Mouse (Mus musculus): ENCODE measurements around the gene Prok2. TPM values are rescaled to one million over a fixed set of nuclear protein-coding genes. Genes with fewer than 3 reads are reported as not detected.

The Prok2 gene
- total RNA-seq, 2 experiments from 2014 or later, result not detected

GRCm38 (mm10) chr6:99692916-99693841 is 33.0 kb downstream of the Prok2 start:
- DNase-seq (ENCODE audit: low spot score), result no peak

GRCm38 (mm10) chr6:99692206-99692915 is 33.8 kb downstream of the Prok2 start, which contains the start of gene Gpr27:
Gpr27 (plus strand) TSS chr6:99692679.
- no peak for DNase-seq (ENCODE audit: low spot score)

GRCm38 (mm10) chr6:99691666-99692205 is 34.5 kb downstream of the Prok2 start:
- no peak for DNase-seq (ENCODE audit: low spot score)

GRCm38 (mm10) chr6:99688513-99688912 is 37.7 kb downstream of the Prok2 start:
- DNase-seq (ENCODE audit: low spot score), result no peak

GRCm38 (mm10) chr6:99684899-99685298 is 41.3 kb downstream of the Prok2 start:
- no peak for DNase-seq (ENCODE audit: low spot score)

GRCm38 (mm10) chr6:99683974-99684373 is 42.2 kb downstream of the Prok2 start:
- DNase-seq (ENCODE audit: low spot score), result no peak

GRCm38 (mm10) chr6:99678108-99678507 is 48.1 kb downstream of the Prok2 start:
- DNase-seq (ENCODE audit: low spot score), result no peak

GRCm38 (mm10) chr6:99677325-99677724 is 48.9 kb downstream of the Prok2 start:
- no peak for DNase-seq (ENCODE audit: low spot score)

- no peak for DNase-seq (ENCODE audit: low spot score)
Observed at GRCm38 (mm10) chr6:99674482-99674881, 51.7 kb downstream of the Prok2 start.

GRCm38 (mm10) chr6:99671768-99672167 is 54.4 kb downstream of the Prok2 start:
- no peak for DNase-seq (ENCODE audit: low spot score)

GRCm38 (mm10) chr6:99670481-99671119 is 55.6 kb downstream of the Prok2 start:
- DNase-seq (ENCODE audit: low spot score), result peak; percentile 33

GRCm38 (mm10) chr6:99669481-99670325 is 56.5 kb downstream of the Prok2 start:
- DNase-seq (ENCODE audit: low spot score), result no peak

GRCm38 (mm10) chr6:99667290-99667689 is 58.9 kb downstream of the Prok2 start:
- no peak for DNase-seq (ENCODE audit: low spot score)

- DNase-seq (ENCODE audit: low spot score), result peak; percentile 63
Observed at GRCm38 (mm10) chr6:99666318-99667171, 59.6 kb downstream of the Prok2 start, which contains the start of the genes Eif4e3 and Gm20696. Eif4e3 (minus strand) TSS chr6:99666771. Gm20696 (minus strand) TSS chr6:99666797.

GRCm38 (mm10) chr6:99665457-99666317 is 60.5 kb downstream of the Prok2 start:
- DNase-seq (ENCODE audit: low spot score), result no peak

GRCm38 (mm10) chr6:99663232-99663631 is 63.0 kb downstream of the Prok2 start:
- DNase-seq (ENCODE audit: low spot score), result no peak

All from gastrocnemius, adult 18-20 months (tissue).